Mouse (Mus musculus) ES-Bruce4 (cell line): ENCODE measurements around the gene 2610528J11Rik. TPM values are rescaled to one million over a fixed set of nuclear protein-coding genes. Genes with fewer than 3 reads are reported as not detected.

ENCODE experiments used
- H3K27ac ChIP-seq: 2 replicates; pipeline ENCODE4 v1.5.1; 2012; ENCODE audit warnings: low read length, inconsistent platforms; ENCODE audit not compliant: insufficient read depth
- H3K27me3 ChIP-seq: 2 replicates; pipeline ENCODE4 v1.6.1; 2012; ENCODE audit warnings: mild to moderate bottlenecking, low read length, inconsistent platforms; ENCODE audit not compliant: control insufficient read depth, poor library complexity, insufficient read depth, severe bottlenecking
- H3K36me3 ChIP-seq: 2 replicates; pipeline ENCODE4 v1.6.1; 2012; ENCODE audit warnings: inconsistent platforms, mild to moderate bottlenecking, low read length, moderate library complexity; ENCODE audit not compliant: control insufficient read depth, poor library complexity, insufficient read depth, severe bottlenecking
- H3K4me1 ChIP-seq: one replicate; pipeline ENCODE4 v1.8.1; 2011; ENCODE audit warnings: low read length; ENCODE audit not compliant: control insufficient read depth, insufficient read depth
- H3K4me3 ChIP-seq: 2 replicates; pipeline ENCODE4 v1.5.1; 2011; ENCODE audit warnings: low read depth, mild to moderate bottlenecking, low read length
- H3K9ac ChIP-seq: 2 replicates; pipeline ENCODE4 v1.6.1; 2012; ENCODE audit warnings: low read depth, mild to moderate bottlenecking, inconsistent platforms; ENCODE audit not compliant: poor library complexity, severe bottlenecking
- H3K9me3 ChIP-seq: replicated peaks from 2 replicates; pipeline ENCODE4 v1.6.1; 2012; ENCODE audit warnings: mild to moderate bottlenecking, low read length, inconsistent platforms; ENCODE audit not compliant: control insufficient read depth, poor library complexity, insufficient read depth, severe bottlenecking
- CTCF ChIP-seq: IDR thresholded peaks from one replicate; pipeline ENCODE4 v1.8.1; 2011; ENCODE audit warnings: low read depth, low read length
- EP300 ChIP-seq: IDR thresholded peaks from 2 replicates; pipeline ENCODE4 v1.6.1; 2011; ENCODE audit warnings: low read depth, low read length; ENCODE audit not compliant: insufficient read depth
- POLR2A ChIP-seq: IDR thresholded peaks from one replicate; pipeline ENCODE4 v1.8.1; 2011; ENCODE audit warnings: low read length; ENCODE audit not compliant: insufficient read depth
- polyA plus RNA-seq: library from polyadenylated mRNA; stranded (reverse); fragments of >200 nt; gene quantifications from 2 replicates; pipeline ENCODE4 v1.2.4, GENCODE M21; 2011; ENCODE audit warnings: low read depth; ENCODE audit not compliant: missing spikeins, insufficient read depth, insufficient read length

2610528J11Rik gene
- polyA plus RNA-seq, 1 experiment: 19.5 TPM

DNA sequence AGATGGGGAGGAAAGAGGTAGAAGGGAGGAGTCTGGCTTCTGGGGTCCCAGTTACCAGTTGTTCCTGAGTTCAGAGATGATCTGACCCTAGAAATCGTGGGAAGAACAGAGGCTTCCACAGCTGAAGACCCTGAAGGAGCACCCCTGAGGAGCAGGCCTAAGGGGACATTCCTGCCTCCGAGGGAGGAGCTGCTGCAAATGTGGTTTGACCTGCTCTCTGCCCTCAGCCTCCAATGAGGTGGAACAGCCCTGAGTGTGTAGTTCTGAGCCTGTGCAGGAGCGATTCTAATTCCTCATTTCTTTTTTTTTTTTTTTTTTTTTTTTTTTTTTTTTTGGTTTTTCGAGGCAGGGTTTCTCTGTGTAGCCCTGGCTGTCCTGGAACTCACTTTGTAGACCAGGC is 6.4 kb downstream of the 2610528J11Rik start:
- no peak for TF ChIP-seq POLR2A
- no peak for TF ChIP-seq EP300
- TF ChIP-seq CTCF: no peak
- no peaks in the 10 kb centered on the region for H3K27me3 ChIP-seq
- no peaks in the 10 kb centered on the region for H3K9me3 ChIP-seq
- no peak overlapping the region for H3K9ac ChIP-seq
- H3K27ac ChIP-seq: no peak overlapping the region
- no peaks in the 10 kb centered on the region for H3K36me3 ChIP-seq
- H3K4me1 ChIP-seq: peaks cover 6% of the 10 kb centered on the region
- no peak overlapping the region for H3K4me3 ChIP-seq

DNA sequence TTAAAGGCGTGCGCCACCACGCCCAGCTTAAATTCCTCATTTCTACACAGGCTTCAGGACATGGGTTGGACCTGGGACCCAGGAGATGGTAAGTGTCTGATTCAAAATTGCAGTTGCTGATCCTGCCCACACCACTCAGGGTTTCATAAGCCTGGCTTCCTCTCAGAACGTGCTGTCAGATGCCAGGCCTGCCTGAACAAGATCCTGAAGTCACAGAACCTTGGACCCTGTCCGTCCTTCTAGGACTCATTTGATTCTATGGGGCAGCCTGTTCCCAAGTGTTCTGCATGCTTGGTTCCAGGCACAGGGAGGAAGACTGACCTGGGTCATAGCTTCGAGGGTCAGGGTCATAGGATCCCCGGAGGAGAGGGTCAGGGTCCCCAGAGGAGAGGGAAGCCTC is 6.8 kb downstream of the 2610528J11Rik start:
- Histone ChIP-seq H3K36me3 (no peaks in the 10 kb centered on the region), H3K4me1 (peaks cover 4% of the 10 kb centered on the region), H3K4me3 (no peak overlapping the region), H3K9ac (no peak overlapping the region), H3K27me3 (no peaks in the 10 kb centered on the region), H3K27ac (no peak overlapping the region), H3K9me3 (no peaks in the 10 kb centered on the region)
- no peak for TF ChIP-seq CTCF
- no peak for TF ChIP-seq POLR2A
- TF ChIP-seq EP300: no peak

DNA sequence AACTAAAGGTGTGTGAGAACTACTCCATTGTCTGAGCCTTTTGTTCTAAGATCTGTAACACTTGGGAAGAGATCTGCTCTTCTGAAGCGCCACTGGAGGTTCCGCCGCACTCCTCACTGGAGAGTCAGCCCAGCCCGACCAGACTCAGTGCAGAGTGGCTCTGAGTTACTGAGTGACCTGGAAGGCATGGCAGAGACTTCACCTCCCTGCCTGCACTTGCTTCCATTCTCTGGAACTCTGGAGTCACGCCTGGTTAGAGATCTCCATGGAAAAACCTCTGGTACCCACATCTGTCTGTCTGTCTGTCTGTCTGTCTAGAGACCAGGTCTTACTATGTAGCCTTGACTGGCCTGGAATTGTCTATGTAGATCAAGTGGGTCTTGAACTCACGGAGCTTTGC is 8.8 kb downstream of the 2610528J11Rik start:
- H3K4me3 ChIP-seq: no peak overlapping the region
- H3K27ac ChIP-seq: no peak overlapping the region
- no peaks in the 10 kb centered on the region for H3K27me3 ChIP-seq
- no peaks in the 10 kb centered on the region for H3K9me3 ChIP-seq
- H3K4me1 ChIP-seq: peaks cover 11% of the 10 kb centered on the region
- H3K36me3 ChIP-seq: no peaks in the 10 kb centered on the region
- H3K9ac ChIP-seq: no peak overlapping the region
- TF ChIP-seq POLR2A: no peak
- TF ChIP-seq EP300: no peak
- no peak for TF ChIP-seq CTCF

DNA sequence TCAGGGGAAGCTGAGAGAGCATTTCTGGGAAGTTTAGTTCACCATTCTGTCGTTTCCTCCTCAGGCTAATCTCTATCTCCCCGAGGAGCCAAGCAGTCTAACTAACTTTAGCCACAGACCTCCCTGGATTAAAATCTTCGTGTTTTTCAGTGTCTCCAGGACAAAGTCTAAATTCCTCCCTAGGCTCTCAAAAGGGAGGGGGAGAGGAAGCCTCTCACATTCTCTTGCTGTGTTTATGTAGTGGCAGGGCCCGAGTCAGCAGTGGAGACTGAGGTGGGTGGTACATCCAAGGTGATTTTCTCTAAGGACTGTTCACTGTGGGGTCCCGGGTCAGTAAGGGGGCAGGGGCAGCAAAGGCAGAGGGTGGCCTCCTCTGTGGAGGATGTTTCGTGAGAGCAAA is 11.0 kb downstream of the 2610528J11Rik start:
- TF ChIP-seq POLR2A (no peak), EP300 (no peak), CTCF (no peak)
- Histone ChIP-seq H3K36me3 (no peaks in the 10 kb centered on the region), H3K9ac (no peak overlapping the region), H3K4me1 (peaks cover 7% of the 10 kb centered on the region), H3K9me3 (no peaks in the 10 kb centered on the region), H3K27me3 (no peaks in the 10 kb centered on the region), H3K4me3 (no peak overlapping the region), H3K27ac (no peak overlapping the region)

DNA sequence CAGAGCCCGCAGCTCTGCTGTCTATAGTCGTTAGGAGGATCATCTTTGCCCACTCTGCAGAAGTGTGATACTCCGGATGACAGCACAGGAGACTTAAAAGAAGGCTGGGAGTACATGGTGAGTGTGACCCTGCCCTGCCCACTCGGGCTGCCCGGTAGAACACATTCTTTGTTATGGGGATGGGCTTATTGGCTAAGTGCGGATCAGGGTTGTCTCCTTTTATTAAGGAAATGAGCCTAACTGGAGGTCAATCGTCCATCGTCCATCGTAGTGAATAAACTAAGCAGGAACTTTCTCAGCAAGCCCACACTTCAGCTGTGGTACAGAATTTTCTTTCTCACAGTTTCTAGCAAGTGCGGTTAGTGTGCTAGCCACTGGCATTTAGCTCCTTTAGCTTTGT is 13.1 kb downstream of the 2610528J11Rik start:
- H3K9me3 ChIP-seq: no peaks in the 10 kb centered on the region
- H3K27ac ChIP-seq: no peak overlapping the region
- no peak for TF ChIP-seq POLR2A
- TF ChIP-seq EP300: peak; percentile 78
- peaks cover 7% of the 10 kb centered on the region for H3K4me1 ChIP-seq
- H3K27me3 ChIP-seq: no peaks in the 10 kb centered on the region
- H3K9ac ChIP-seq: no peak overlapping the region
- no peaks in the 10 kb centered on the region for H3K36me3 ChIP-seq
- H3K4me3 ChIP-seq: no peak overlapping the region

DNA sequence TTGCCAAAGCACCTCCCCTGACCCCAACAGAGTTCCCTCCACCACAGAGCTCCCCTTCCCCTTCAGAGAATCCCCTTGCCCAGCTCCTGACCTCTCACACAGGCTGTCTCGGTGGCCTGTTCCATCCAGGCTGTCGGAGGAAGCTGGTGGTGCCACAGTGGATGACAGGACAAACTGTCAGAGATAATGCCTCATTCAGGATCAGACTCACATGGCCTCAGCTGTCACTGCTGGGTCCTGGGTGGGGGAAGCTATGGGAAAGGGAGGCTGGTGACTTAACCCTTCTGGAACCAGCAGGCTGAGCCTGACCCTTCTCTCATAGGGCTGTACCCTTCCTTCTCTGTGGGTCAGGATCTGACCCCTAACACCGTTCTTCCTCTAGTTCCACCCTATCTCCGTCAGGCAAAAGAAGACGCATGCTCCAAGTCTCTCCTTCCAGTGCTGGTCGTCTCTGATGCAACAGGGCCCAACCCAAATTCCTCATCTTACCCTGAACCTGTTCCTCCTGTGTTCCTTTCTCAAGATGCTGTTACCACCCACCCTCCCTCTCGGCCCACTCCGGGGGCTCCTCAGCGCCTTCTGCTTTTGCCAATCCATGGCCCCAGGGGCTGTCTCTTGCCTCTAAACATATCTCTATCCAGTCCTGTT is 15.8 kb downstream of the 2610528J11Rik start:
- peak overlapping the region; percentile 62 for H3K9ac ChIP-seq
- no peaks in the 10 kb centered on the region for H3K9me3 ChIP-seq
- H3K4me1 ChIP-seq: peaks cover 7% of the 10 kb centered on the region
- H3K27me3 ChIP-seq: no peaks in the 10 kb centered on the region
- no peaks in the 10 kb centered on the region for H3K36me3 ChIP-seq
- peak overlapping the region; percentile 65 for H3K4me3 ChIP-seq
- H3K27ac ChIP-seq: peak overlapping the region; percentile 55
- TF ChIP-seq EP300 (no peak), POLR2A (no peak), CTCF (no peak)

DNA sequence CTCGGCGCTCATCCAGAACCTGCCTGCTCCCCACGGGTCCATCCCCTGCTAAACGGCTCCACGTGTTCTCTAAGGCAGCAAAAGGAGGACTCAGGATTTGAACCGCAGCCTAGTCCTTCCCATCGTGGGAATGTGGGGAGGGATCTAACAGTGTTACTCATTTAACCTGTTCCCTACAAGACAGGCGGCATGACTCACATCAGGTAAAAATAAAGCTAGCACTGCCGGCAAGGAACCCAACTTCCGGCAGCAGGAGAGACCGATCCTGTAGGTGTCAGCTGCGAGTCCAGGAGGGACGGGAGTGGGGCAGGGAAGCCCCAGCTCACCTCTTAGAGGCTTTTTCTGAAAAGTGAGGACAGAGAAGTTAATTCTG is 16.3 kb downstream of the 2610528J11Rik start:
- Histone ChIP-seq H3K4me1 (peaks cover 7% of the 10 kb centered on the region), H3K4me3 (peak overlapping the region; percentile 65), H3K36me3 (no peaks in the 10 kb centered on the region), H3K9ac (peak overlapping the region; percentile 62), H3K27me3 (no peaks in the 10 kb centered on the region), H3K27ac (peak overlapping the region; percentile 55), H3K9me3 (no peaks in the 10 kb centered on the region)
- TF ChIP-seq EP300 (no peak), CTCF (no peak), POLR2A (no peak)
